Mouse (Mus musculus): ENCODE measurements around the gene Prim2.

Gene Prim2

GRCm38 (mm10) chr1:33495203-33495553, 174.4 kb downstream of the Prim2 start:
- in situ Hi-C loops (cut with MboI, MseI): no loop called here

- in situ Hi-C loops (cut with MboI, MseI): no loop called here
These were observed 174.9 kb downstream of the Prim2 start for GRCm38 (mm10) chr1:33494524-33495202.

GRCm38 (mm10) chr1:33490220-33490619, 179.4 kb downstream of the Prim2 start:
- in situ Hi-C loops (cut with MboI, MseI): no loop called here

GRCm38 (mm10) chr1:33488372-33488771, 181.2 kb downstream of the Prim2 start:
- in situ Hi-C loops (cut with MboI, MseI): no loop called here

GRCm38 (mm10) chr1:33483746-33484145, 185.8 kb downstream of the Prim2 start:
- in situ Hi-C loops (cut with MboI, MseI): no loop called here

GRCm38 (mm10) chr1:33480382-33480781, 189.2 kb downstream of the Prim2 start:
- in situ Hi-C loops (cut with MboI, MseI): no loop called here

- in situ Hi-C loops (cut with MboI, MseI): no loop called here
These were observed 198.5 kb downstream of the Prim2 start for GRCm38 (mm10) chr1:33471069-33471468.

- in situ Hi-C loops (cut with MboI, MseI): no loop called here
These were observed 199.4 kb downstream of the Prim2 start for GRCm38 (mm10) chr1:33470222-33470621.

GRCm38 (mm10) chr1:33464234-33464633, 205.4 kb downstream of the Prim2 start:
- in situ Hi-C loops (cut with MboI, MseI): no loop called here

- in situ Hi-C loops (cut with MboI, MseI): no loop called here
These were observed 208.9 kb downstream of the Prim2 start for GRCm38 (mm10) chr1:33460703-33461102.

- in situ Hi-C loops (cut with MboI, MseI): no loop called here
These were observed 209.3 kb downstream of the Prim2 start for GRCm38 (mm10) chr1:33460262-33460661.

- in situ Hi-C loops (cut with MboI, MseI): no loop called here
These were observed 210.6 kb downstream of the Prim2 start for GRCm38 (mm10) chr1:33458950-33459349.

GRCm38 (mm10) chr1:33454251-33454650, 215.3 kb downstream of the Prim2 start:
- in situ Hi-C loops (cut with MboI, MseI): no loop called here

GRCm38 (mm10) chr1:33453299-33453698, 216.3 kb downstream of the Prim2 start:
- in situ Hi-C loops (cut with MboI, MseI): no loop called here

GRCm38 (mm10) chr1:33447179-33447578, 222.4 kb downstream of the Prim2 start:
- in situ Hi-C loops (cut with MboI, MseI): no loop called here

GRCm38 (mm10) chr1:33436167-33436566, 233.4 kb downstream of the Prim2 start:
- in situ Hi-C loops (cut with MboI, MseI): no loop called here
